Mouse (Mus musculus) CH12.LX (cell line): ENCODE data around the gene A2ml1. TPM values are rescaled to one million over a fixed set of nuclear protein-coding genes. Genes with fewer than 3 reads are reported as not detected.
"Not testable (repeated sequence)": the region's sequence is repeated elsewhere in the genome, so short reads cannot be mapped to it uniquely, and the experiment has no call there.

Source experiments
- DNase-seq: peaks from one replicate; pipeline ENCODE4 v3.0.0-alpha.2; 2013; ENCODE audit errors: extremely low read depth
- H3K27ac ChIP-seq: 2 replicates; pipeline ENCODE4 v1.5.1; 2012; ENCODE audit warnings: low read depth, mild to moderate bottlenecking, control low read depth, moderate library complexity; ENCODE audit not compliant: insufficient read depth
- H3K27me3 ChIP-seq: replicated peaks from 2 replicates; pipeline ENCODE3; 2012; ENCODE audit warnings: inconsistent platforms
- H3K36me3 ChIP-seq, 2 experiments: replicated peaks in 1 of 2; 2 replicates each; pipeline versions ENCODE3 to v1.6.1; 2012; ENCODE audit warnings: inconsistent platforms in 1 of 2, low read length in 1 of 2, mild to moderate bottlenecking in 1 of 2, mixed read lengths in 1 of 2, moderate library complexity in 1 of 2; ENCODE audit not compliant: control insufficient read depth in 1 of 2, insufficient read depth in 1 of 2
- H3K4me1 ChIP-seq, 2 experiments: 2 replicates each; pipeline ENCODE4 v1.6.1; 2012; ENCODE audit warnings: inconsistent platforms in 1 of 2, moderate library complexity in 1 of 2; ENCODE audit not compliant: insufficient read depth in 2 of 2, control insufficient read depth in 1 of 2
- H3K4me2 ChIP-seq: 2 replicates; pipeline ENCODE4 v1.6.1; 2012; ENCODE audit warnings: low read depth, mild to moderate bottlenecking, control low read depth; ENCODE audit not compliant: poor library complexity, insufficient read depth, severe bottlenecking
- H3K4me3 ChIP-seq, 3 experiments: fragments of 150-350 bp in 1 of 3; sonication (generic) in 1 of 3; replicated peaks in 1 of 3; 2 replicates each; pipeline versions ENCODE3 to v1.5.1; 2011 to 2012; ENCODE audit warnings: low read depth in 2 of 3, low read length in 2 of 3, mild to moderate bottlenecking in 2 of 3, moderate library complexity in 2 of 3, control low read depth in 1 of 3, improper control_type of control experiment in 1 of 3, inconsistent platforms in 1 of 3, mixed read lengths in 1 of 3; ENCODE audit not compliant: poor library complexity in 1 of 3
- H3K79me2 ChIP-seq: replicated peaks from 2 replicates; pipeline ENCODE4 v1.6.1; 2012; ENCODE audit warnings: mild to moderate bottlenecking, moderate library complexity; ENCODE audit not compliant: control insufficient read depth, poor library complexity, insufficient read depth, severe bottlenecking; ENCODE audit errors: extremely low read depth
- H3K9ac ChIP-seq: 2 replicates; pipeline ENCODE4 v1.6.1; 2012; ENCODE audit warnings: low read depth, mild to moderate bottlenecking, control low read depth, moderate library complexity; ENCODE audit not compliant: insufficient read depth
- H3K9me3 ChIP-seq: replicated peaks from 2 replicates; pipeline ENCODE3; 2012; ENCODE audit warnings: low read length, inconsistent platforms, mixed read lengths
- CHD2 ChIP-seq: IDR thresholded peaks from 2 replicates; pipeline ENCODE4 v1.6.1; 2011; ENCODE audit warnings: low read length, improper control_type of control experiment
- CTCF ChIP-seq, 2 experiments: IDR thresholded peaks in 1 of 2; conservative IDR thresholded peaks in 1 of 2; 2 replicates each; pipeline ENCODE4 v1.5.1; 2011 to 2012; ENCODE audit warnings: low read depth in 2 of 2, low read length in 2 of 2, improper control_type of control experiment in 1 of 2, inconsistent platforms in 1 of 2, mild to moderate bottlenecking in 1 of 2, moderate library complexity in 1 of 2
- E2F4 ChIP-seq: IDR thresholded peaks from 2 replicates; pipeline ENCODE4 v1.6.1; 2011; ENCODE audit warnings: low read depth, low read length, improper control_type of control experiment; ENCODE audit not compliant: insufficient replicate concordance
- ELF1 ChIP-seq: IDR thresholded peaks from 2 replicates; pipeline ENCODE4 v1.6.1; 2014; ENCODE audit warnings: low read depth, mild to moderate bottlenecking, inconsistent platforms, low read length, improper control_type of control experiment
- EP300 ChIP-seq: IDR thresholded peaks from 2 replicates; pipeline ENCODE4 v1.6.1; 2011; ENCODE audit warnings: low read length, improper control_type of control experiment
- ETS1 ChIP-seq: conservative IDR thresholded peaks from 2 replicates; pipeline ENCODE4 v1.6.1; 2012; ENCODE audit warnings: low read depth, mild to moderate bottlenecking, inconsistent platforms, low read length, improper control_type of control experiment, moderate library complexity
- GABPA ChIP-seq: IDR thresholded peaks from 2 replicates; pipeline ENCODE4 v1.6.1; 2012; ENCODE audit warnings: low read depth, low read length, improper control_type of control experiment, inconsistent platforms; ENCODE audit not compliant: insufficient replicate concordance
- HCFC1 ChIP-seq: IDR thresholded peaks from 2 replicates; pipeline ENCODE4 v1.6.1; 2012; ENCODE audit warnings: low read depth, mild to moderate bottlenecking, inconsistent platforms, low read length, improper control_type of control experiment
- MAFK ChIP-seq: IDR thresholded peaks from 2 replicates; pipeline ENCODE4 v1.6.1; 2011; ENCODE audit warnings: low read length, improper control_type of control experiment; ENCODE audit not compliant: insufficient replicate concordance
- MAX ChIP-seq: IDR thresholded peaks from 2 replicates; pipeline ENCODE4 v1.6.1; 2011; ENCODE audit warnings: low read length, improper control_type of control experiment
- MAZ ChIP-seq: IDR thresholded peaks from 2 replicates; pipeline ENCODE4 v1.6.1; 2012; ENCODE audit warnings: low read depth, mild to moderate bottlenecking, inconsistent platforms, low read length, improper control_type of control experiment, moderate library complexity
- MEF2A ChIP-seq: IDR thresholded peaks from 2 replicates; pipeline ENCODE4 v1.6.1; 2014; ENCODE audit warnings: low read depth, mild to moderate bottlenecking, inconsistent platforms, low read length, improper control_type of control experiment, borderline replicate concordance
- MXI1 ChIP-seq: IDR thresholded peaks from 2 replicates; pipeline ENCODE4 v1.6.1; 2011; ENCODE audit warnings: mild to moderate bottlenecking, low read depth, low read length, improper control_type of control experiment
- NRF1 ChIP-seq: IDR thresholded peaks from 2 replicates; pipeline ENCODE4 v1.6.1; 2014; ENCODE audit warnings: low read depth, mild to moderate bottlenecking, inconsistent platforms, low read length, improper control_type of control experiment, moderate library complexity
- PAX5 ChIP-seq: IDR thresholded peaks from 2 replicates; pipeline ENCODE4 v1.6.1; 2012; ENCODE audit warnings: low read length, inconsistent platforms, mixed read lengths
- POLR2A ChIP-seq: IDR thresholded peaks from 2 replicates; pipeline ENCODE4 v1.6.1; 2011; ENCODE audit warnings: low read depth, mild to moderate bottlenecking, improper control_type of control experiment, low read length
- POLR2AphosphoS2 ChIP-seq: IDR thresholded peaks from 2 replicates; pipeline ENCODE4 v1.6.1; 2011; ENCODE audit warnings: low read depth, low read length, improper control_type of control experiment
- RCOR1 ChIP-seq: conservative IDR thresholded peaks from 2 replicates; pipeline ENCODE4 v1.6.1; 2012; ENCODE audit warnings: low read depth, mild to moderate bottlenecking, inconsistent platforms, low read length, improper control_type of control experiment
- SIN3A ChIP-seq: IDR thresholded peaks from 2 replicates; pipeline ENCODE4 v1.6.1; 2012; ENCODE audit warnings: low read length, improper control_type of control experiment, inconsistent platforms
- TCF12 ChIP-seq: IDR thresholded peaks from 2 replicates; pipeline ENCODE4 v1.6.1; 2014; ENCODE audit warnings: low read depth, mild to moderate bottlenecking, inconsistent platforms, low read length, improper control_type of control experiment
- UBTF ChIP-seq: IDR thresholded peaks from 2 replicates; pipeline ENCODE4 v1.6.1; 2012; ENCODE audit warnings: low read depth, mild to moderate bottlenecking, inconsistent platforms, low read length, improper control_type of control experiment, moderate library complexity
- USF1 ChIP-seq: IDR thresholded peaks from 2 replicates; pipeline ENCODE4 v1.6.1; 2014; ENCODE audit warnings: low read depth, mild to moderate bottlenecking, inconsistent platforms, low read length, improper control_type of control experiment
- ZMIZ1 ChIP-seq: IDR thresholded peaks from 2 replicates; pipeline ENCODE4 v1.6.1; 2012; ENCODE audit warnings: low read depth, mild to moderate bottlenecking, inconsistent platforms, low read length, improper control_type of control experiment
- dilution Hi-C: fragments of 300-500 bp; cut with MboI; formaldehyde crosslinking; loops from 2 replicates; pipeline ENCODE4 v1.14.3; 2020; ENCODE audit warnings: low sequenced_read_pairs; ENCODE audit not compliant: extremely low pct_unique_long_range_greater_than_20kb, extremely low pct_ligation_motif_present
- in situ Hi-C: fragments of 300-500 bp; cut with MboI; formaldehyde crosslinking; loops from 3 replicates; pipeline ENCODE4 v1.14.3; 2019; ENCODE audit warnings: low sequenced_read_pairs, low pct_ligation_motif_present, low pct_unique_long_range_greater_than_20kb, mixed read lengths
- polyA plus RNA-seq: library from polyadenylated mRNA; unstranded; fragments of >175 nt; gene quantifications from 2 replicates; pipeline ENCODE4 v1.2.1, GENCODE M21; 2012; ENCODE audit warnings: low read depth; ENCODE audit not compliant: insufficient read length
- total RNA-seq, 2 experiments: library from RNA; depleted of rRNA; stranded (reverse); fragments of 300-350 nt in 1 of 2; fragments of >200 nt in 1 of 2; gene quantifications; 2 replicates each; pipeline ENCODE4 v1.2.3; 2012 to 2014

The A2ml1 gene
- total and polyA plus RNA-seq, 3 experiments = not detected

DNA sequence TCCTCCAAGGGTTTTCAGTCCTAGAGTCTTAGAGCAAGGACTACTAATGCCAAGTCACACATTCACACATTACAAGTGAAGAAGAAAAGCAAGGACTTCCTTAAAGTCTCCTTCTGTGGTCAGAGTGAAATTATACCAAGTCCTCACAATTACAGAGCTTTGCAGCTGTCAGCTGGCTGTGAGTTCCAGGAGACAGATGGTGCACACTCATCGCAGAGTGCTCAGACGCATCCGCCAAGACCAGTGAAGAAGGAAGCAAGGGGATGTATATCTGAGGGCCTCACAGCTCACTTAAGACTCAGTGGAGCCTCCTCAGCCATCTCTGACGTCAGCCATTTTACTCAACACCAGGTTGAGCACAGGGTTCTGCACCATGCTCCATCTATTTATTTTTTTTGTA, 43.0 kb upstream of the A2ml1 start:
- no peaks in the 10 kb centered on the region for H3K4me1 ChIP-seq
- H3K79me2 ChIP-seq = no peaks in the 10 kb centered on the region
- no peak for TF ChIP-seq ETS1
- no peak for TF ChIP-seq POLR2AphosphoS2
- TF ChIP-seq MAX = no peak
- no peak for TF ChIP-seq MEF2A
- TF ChIP-seq USF1 = no peak
- no peak for TF ChIP-seq GABPA
- no peak for TF ChIP-seq ZMIZ1
- TF ChIP-seq PAX5 = no peak
- TF ChIP-seq HCFC1 = no peak
- no peak for TF ChIP-seq MXI1
- no peak for TF ChIP-seq NRF1
- TF ChIP-seq ELF1 = no peak
- TF ChIP-seq E2F4 = no peak
- TF ChIP-seq UBTF = no peak
- TF ChIP-seq EP300 = no peak
- no peak for TF ChIP-seq MAZ
- no peak for TF ChIP-seq POLR2A
- no peak overlapping the region for H3K4me2 ChIP-seq
- H3K9ac ChIP-seq = no peak overlapping the region
- no peak overlapping the region for H3K4me3 ChIP-seq
- H3K27ac ChIP-seq = no peak overlapping the region
- no peaks in the 10 kb centered on the region for H3K36me3 ChIP-seq
- DNase-seq = no peak
- no peaks in the 10 kb centered on the region for H3K27me3 ChIP-seq
- in situ Hi-C loops (no loop called here), dilution Hi-C loops (no loop called here)
- H3K9me3 ChIP-seq = no peaks in the 10 kb centered on the region

GRCm38 (mm10) chr6:128623433-128623832, 42.0 kb upstream of the A2ml1 start, which contains the start of gene Klrb1a:
TSS of gene Klrb1a (minus strand) at chr6:128623533.
- H3K4me2 ChIP-seq, H3K9ac ChIP-seq, H3K9me3 ChIP-seq, H3K4me1 ChIP-seq, DNase-seq, H3K4me3 ChIP-seq, H3K79me2 ChIP-seq, H3K27ac ChIP-seq, H3K27me3 ChIP-seq, H3K36me3 ChIP-seq, dilution Hi-C loops, in situ Hi-C loops: not testable (repeated sequence)

GRCm38 (mm10) chr6:128622733-128623132, 41.3 kb upstream of the A2ml1 start:
- dilution Hi-C loops (no loop called here), in situ Hi-C loops (no loop called here)
- Histone ChIP-seq H3K36me3 (no peaks in the 10 kb centered on the region), H3K9me3 (no peaks in the 10 kb centered on the region), H3K4me2 (no peak overlapping the region), H3K27me3 (no peaks in the 10 kb centered on the region), H3K27ac (no peak overlapping the region), H3K9ac (no peak overlapping the region), H3K79me2 (no peaks in the 10 kb centered on the region), H3K4me3 (no peak overlapping the region), H3K4me1 (no peaks in the 10 kb centered on the region)
- no peak for DNase-seq
- TF ChIP-seq MAFK (no peak), TCF12 (no peak), RCOR1 (no peak), GABPA (no peak), USF1 (no peak), E2F4 (no peak), POLR2A (no peak), POLR2AphosphoS2 (no peak), PAX5 (no peak), CTCF (conservative IDR thresholded peaks at IDR 0.05 in 1 of 2, IDR thresholded peaks at IDR 0.05 in 1 of 2; ENCODE audit: low read depth in 2 of 2, low read length in 2 of 2) (no peak), NRF1 (no peak), ELF1 (no peak), SIN3A (no peak), ETS1 (no peak), CHD2 (no peak), MEF2A (no peak)
